Comparison of ENCODE assay signal across 16 mouse cellular contexts in the genomic region with DNA sequence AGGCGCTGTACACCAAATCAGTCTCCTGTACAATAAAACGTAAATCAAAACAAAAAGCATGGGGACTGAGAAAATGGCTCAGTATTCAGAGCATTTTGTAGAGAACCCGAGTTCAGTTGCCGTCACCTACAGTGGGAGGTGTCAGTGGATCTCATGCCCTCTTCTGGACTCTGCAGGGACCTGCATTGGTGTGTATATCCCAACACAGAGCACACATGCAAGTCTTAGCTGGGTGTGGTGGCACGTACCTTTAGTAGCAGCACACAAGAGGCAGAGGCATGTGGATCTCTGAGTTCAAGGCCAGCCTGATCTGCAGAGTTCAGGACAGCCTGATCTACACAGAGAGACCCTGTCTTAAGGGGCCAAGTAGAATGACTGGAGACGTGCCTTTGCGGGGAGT. TPM values are rescaled to one million over a fixed set of nuclear protein-coding genes. Genes with fewer than 3 reads are reported as not detected.
DNase-seq lines count a peak whose midpoint lies in the region; ATAC-seq and TF ChIP-seq lines count a peak whose summit lies in the region.
"Had no signal": no experiment of that assay in that cellular context is flagged by ENCODE, and none has a peak within 500 bp of the region (broad histone marks: within the 10 kb centered on the region; RNA-seq: fewer than 3 reads in every experiment).

No protein-coding gene starts in this region.

- WGBS in heart, embryonic 10.5 days, result 92% methylated on average over 7 of the region's 7 CpGs
- WGBS in hindbrain, embryonic 13.5 days, result 94% methylated on average over 7 of the region's 7 CpGs
- WGBS in hindbrain, embryonic 16.5 days, result 84% methylated on average over 7 of the region's 7 CpGs

- peak overlapping the region; percentile 71; the same call in 1 of the 2 replicates for H3K27ac ChIP-seq in heart, embryonic 10.5 days
- 0 out of 2 replicates have a peak overlapping the region, but pooled peaks have one; percentile 48 for H3K27ac ChIP-seq in hindbrain, embryonic 13.5 days
- H3K27ac ChIP-seq in hindbrain, embryonic 16.5 days (ENCODE audit: low read depth, low read length), result no peak overlapping the region
- peak overlapping the region; percentile 53 for H3K27ac ChIP-seq in CH12.LX (ENCODE audit: insufficient read depth, low read depth)

- H3K4me1 ChIP-seq in heart, embryonic 10.5 days, result peaks cover 19% of the 10 kb centered on the region
- peaks cover 12% of the 10 kb centered on the region for H3K4me1 ChIP-seq in hindbrain, embryonic 13.5 days (replicated peaks)
- H3K4me1 ChIP-seq in hindbrain, embryonic 16.5 days (ENCODE audit: control insufficient read depth, insufficient read depth, low read depth, low read length), result peaks cover 5% of the 10 kb centered on the region
- H3K4me1 ChIP-seq in CH12.LX (ENCODE audit: control insufficient read depth in 1 of 2, insufficient read depth in 2 of 2), result peaks cover 10 to 27% of the 10 kb centered on the region in 2 experiments

- ATAC-seq in hindbrain, embryonic 13.5 days (ENCODE audit: low FRiP score), result no peak
- ATAC-seq in hindbrain, embryonic 16.5 days, result no peak
- ATAC-seq in megakaryocyte progenitor cell, adult 5-6 weeks (replicated peaks; ENCODE audit: poor library complexity), result peak; percentile 53; the same call in 1 of the 2 replicates

- dilution Hi-C loops in CH12.LX (cut with MboI; ENCODE audit: extremely low pct_ligation_motif_present, extremely low pct_unique_long_range_greater_than_20kb, low sequenced_read_pairs), result no loop called here

- in situ Hi-C loops in CH12.LX (cut with MboI; ENCODE audit: low pct_ligation_motif_present, low pct_unique_long_range_greater_than_20kb, low sequenced_read_pairs), result no loop called here

- no peak for TF ChIP-seq EP300 in CH12.LX (IDR thresholded peaks at IDR 0.05; ENCODE audit: low read length)

- H3K9ac ChIP-seq in hindbrain, embryonic 13.5 days, result no peak overlapping the region
- no peak overlapping the region for H3K9ac ChIP-seq in hindbrain, embryonic 16.5 days (ENCODE audit: low read depth, low read length)
- no peak overlapping the region for H3K9ac ChIP-seq in CH12.LX (ENCODE audit: insufficient read depth, low read depth)
- H3K9ac ChIP-seq: lung, embryonic 15.5 days had no signal

- DNase-seq in heart, embryonic 10.5 days (ENCODE audit: low spot score), result no peak
- no peak for DNase-seq in heart, adult 18-20 months
- DNase-seq in CH12.LX (ENCODE audit: extremely low read depth), result peak; percentile 57
- DNase-seq in ovary, postnatal 14 days (ENCODE audit: low spot score), result no peak
- DNase-seq: gastrocnemius, postnatal 36 days; kidney, adult 9 months; thymus, postnatal 4 days had no signal

- no peak for TF ChIP-seq POLR2A in CH12.LX (IDR thresholded peaks at IDR 0.05; ENCODE audit: low read depth, low read length)

- peak in 1 of 2 experiments; percentile 42; a peak in 2 of 4 replicates for TF ChIP-seq CTCF in CH12.LX (conservative IDR thresholded peaks at IDR 0.05 in 1 of 2, IDR thresholded peaks at IDR 0.05 in 1 of 2; ENCODE audit: low read depth in 2 of 2, low read length in 2 of 2)

- H3K27me3 ChIP-seq in heart, embryonic 10.5 days (ENCODE audit: insufficient read depth, poor library complexity, severe bottlenecking), result no peaks in the 10 kb centered on the region
- no peaks in the 10 kb centered on the region for H3K27me3 ChIP-seq in hindbrain, embryonic 13.5 days
- H3K27me3 ChIP-seq in hindbrain, embryonic 16.5 days (replicated peaks; ENCODE audit: control insufficient read depth, insufficient read depth, low read length), result no peaks in the 10 kb centered on the region
- H3K27me3 ChIP-seq in CH12.LX (replicated peaks), result no peaks in the 10 kb centered on the region
- H3K27me3 ChIP-seq: lung, embryonic 15.5 days; megakaryocyte, embryonic 14.5 days had no signal

- H3K4me3 ChIP-seq in heart, embryonic 10.5 days, result no peak overlapping the region
- H3K4me3 ChIP-seq in hindbrain, embryonic 13.5 days, result no peak overlapping the region
- no peak overlapping the region for H3K4me3 ChIP-seq in hindbrain, embryonic 16.5 days (ENCODE audit: low read length)
- H3K4me3 ChIP-seq in CH12.LX (replicated peaks in 1 of 3; ENCODE audit: low read depth in 2 of 3, low read length in 2 of 3, poor library complexity in 1 of 3), result no peak overlapping the region
- H3K4me3 ChIP-seq: lung, embryonic 15.5 days; megakaryocyte, embryonic 14.5 days had no signal

- H3K4me2 ChIP-seq in hindbrain, embryonic 13.5 days, result no peak overlapping the region
- H3K4me2 ChIP-seq in hindbrain, embryonic 16.5 days (ENCODE audit: low read length), result no peak overlapping the region
- no peak overlapping the region for H3K4me2 ChIP-seq in CH12.LX (ENCODE audit: insufficient read depth, low read depth, poor library complexity, severe bottlenecking)
- H3K4me2 ChIP-seq: lung, embryonic 15.5 days had no signal

- peaks cover 59% of the 10 kb centered on the region for H3K36me3 ChIP-seq in heart, embryonic 10.5 days
- peaks cover 63% of the 10 kb centered on the region for H3K36me3 ChIP-seq in hindbrain, embryonic 13.5 days
- H3K36me3 ChIP-seq in hindbrain, embryonic 16.5 days (ENCODE audit: control insufficient read depth, insufficient read depth, low read length), result peaks cover 17% of the 10 kb centered on the region
- peaks cover 29 to 71% of the 10 kb centered on the region in 2 experiments for H3K36me3 ChIP-seq in CH12.LX (replicated peaks in 1 of 2; ENCODE audit: control insufficient read depth in 1 of 2, insufficient read depth in 1 of 2, low read length in 1 of 2)

- no peaks in the 10 kb centered on the region for H3K9me3 ChIP-seq in heart, embryonic 10.5 days
- no peaks in the 10 kb centered on the region for H3K9me3 ChIP-seq in hindbrain, embryonic 13.5 days
- no peaks in the 10 kb centered on the region for H3K9me3 ChIP-seq in hindbrain, embryonic 16.5 days (ENCODE audit: control insufficient read depth, low read length)
- no peaks in the 10 kb centered on the region for H3K9me3 ChIP-seq in CH12.LX (replicated peaks; ENCODE audit: low read length)
- H3K9me3 ChIP-seq: G1E; lung, embryonic 15.5 days; megakaryocyte, embryonic 14.5 days had no signal

- no peaks in the 10 kb centered on the region for H3K79me2 ChIP-seq in CH12.LX (replicated peaks; ENCODE audit: control insufficient read depth, extremely low read depth, insufficient read depth, poor library complexity, severe bottlenecking)

- TF ChIP-seq RAD21 in CH12.LX (IDR thresholded peaks at IDR 0.05; ENCODE audit: low read depth, low read length), result peak; percentile 9

RNA-seq across cellular contexts. Expression of a gene that starts 6.5 kb away (rescaled TPM):
- polyA plus RNA-seq in heart, embryonic 10.5 days (2016; fragmentation: Nextera tagmentation; extraction: Ambion mirVana), result 29.9 and 31.4 TPM in 2 replicates
- 1 to 10 TPM; 4.5 to 6.0 TPM for total RNA-seq in heart, adult 18-20 months (2021)
- polyA plus RNA-seq in hindbrain, embryonic 13.5 days (2015; fragmentation: Nextera tagmentation; extraction: Ambion mirVana), result 25.3 and 25.8 TPM in 2 replicates
- polyA plus RNA-seq in hindbrain, embryonic 16.5 days (2015; fragmentation: Nextera tagmentation; extraction: Ambion mirVana), result 18.2 and 20.9 TPM in 2 replicates
- total RNA-seq in CH12.LX (2012; rRNA removed) (8.1 and 11.0 TPM in 2 replicates), CH12.LX (2014; rRNA removed) (9.4 and 10.6 TPM in 2 replicates)
- polyA plus RNA-seq in CH12.LX (2012; ENCODE audit: insufficient read length, low read depth), result 16.1 and 18.5 TPM in 2 replicates
- 16.4 and 17.4 TPM in 2 replicates for total RNA-seq in megakaryocyte progenitor cell, adult 5-6 weeks (2015)
- 12.1 and 12.2 TPM in 2 replicates for total RNA-seq in megakaryocyte progenitor cell, adult 5-6 weeks (2017)

RNA-seq across cellular contexts. Expression of a gene that starts 11.1 kb away (rescaled TPM):
- 0.25 and 0.48 TPM in 2 replicates for polyA plus RNA-seq in heart, embryonic 10.5 days (2016; fragmentation: Nextera tagmentation; extraction: Ambion mirVana)
- not detected for total RNA-seq in heart, adult 18-20 months (2021)
- 0.10 TPM in 1 of 2 replicates, not detected in the other for polyA plus RNA-seq in hindbrain, embryonic 13.5 days (2015; fragmentation: Nextera tagmentation; extraction: Ambion mirVana)
- polyA plus RNA-seq in hindbrain, embryonic 16.5 days (2015; fragmentation: Nextera tagmentation; extraction: Ambion mirVana), result 0.22 and 0.73 TPM in 2 replicates
- total RNA-seq in CH12.LX (2012; rRNA removed), result 1.2 and 3.6 TPM in 2 replicates
- total RNA-seq in CH12.LX (2014; rRNA removed), result 0.32 and 0.41 TPM in 2 replicates
- polyA plus RNA-seq in CH12.LX (2012; ENCODE audit: insufficient read length, low read depth), result 0.30 and 0.49 TPM in 2 replicates
- total RNA-seq in megakaryocyte progenitor cell, adult 5-6 weeks (2015), result 0.22 and 0.27 TPM in 2 replicates
- total RNA-seq in megakaryocyte progenitor cell, adult 5-6 weeks (2017), result 0.25 TPM in 1 of 2 replicates, not detected in the other
- total RNA-seq: adrenal gland, postnatal 4 days; gastrocnemius, postnatal 36 days; liver, adult 2 months had no signal
- polyA plus RNA-seq: C2C12; liver, adult 2 months had no signal

RNA-seq across cellular contexts. Expression of a gene that starts 12.6 kb away (rescaled TPM):
- 220 and 255 TPM in 2 replicates for polyA plus RNA-seq in heart, embryonic 10.5 days (2016; fragmentation: Nextera tagmentation; extraction: Ambion mirVana)
- 10 to 100 TPM; 62.2 to 66.6 TPM for total RNA-seq in heart, adult 18-20 months (2021)
- 227 and 228 TPM in 2 replicates for polyA plus RNA-seq in hindbrain, embryonic 13.5 days (2015; fragmentation: Nextera tagmentation; extraction: Ambion mirVana)
- 196 and 202 TPM in 2 replicates for polyA plus RNA-seq in hindbrain, embryonic 16.5 days (2015; fragmentation: Nextera tagmentation; extraction: Ambion mirVana)
- total RNA-seq in CH12.LX (2012; rRNA removed) (91.0 and 111 TPM in 2 replicates), CH12.LX (2014; rRNA removed) (64.9 and 72.0 TPM in 2 replicates)
- 98.9 and 107 TPM in 2 replicates for polyA plus RNA-seq in CH12.LX (2012; ENCODE audit: insufficient read length, low read depth)
- 151 and 152 TPM in 2 replicates for total RNA-seq in megakaryocyte progenitor cell, adult 5-6 weeks (2015)
- 132 and 144 TPM in 2 replicates for total RNA-seq in megakaryocyte progenitor cell, adult 5-6 weeks (2017)

RNA-seq across cellular contexts. Expression of a gene that starts 27.9 kb away (rescaled TPM):
- polyA plus RNA-seq in heart, embryonic 10.5 days (2016; fragmentation: Nextera tagmentation; extraction: Ambion mirVana), result 347 and 474 TPM in 2 replicates
- 1,000 to 10,000 TPM; 1,006 to 1,090 TPM for total RNA-seq in heart, adult 18-20 months (2021)
- 232 and 235 TPM in 2 replicates for polyA plus RNA-seq in hindbrain, embryonic 13.5 days (2015; fragmentation: Nextera tagmentation; extraction: Ambion mirVana)
- polyA plus RNA-seq in hindbrain, embryonic 16.5 days (2015; fragmentation: Nextera tagmentation; extraction: Ambion mirVana), result 303 and 314 TPM in 2 replicates
- total RNA-seq in CH12.LX (2012; rRNA removed) (145 and 149 TPM in 2 replicates), CH12.LX (2014; rRNA removed) (131 and 137 TPM in 2 replicates)
- polyA plus RNA-seq in CH12.LX (2012; ENCODE audit: insufficient read length, low read depth), result 214 and 240 TPM in 2 replicates
- total RNA-seq in megakaryocyte progenitor cell, adult 5-6 weeks (2015), result 172 and 181 TPM in 2 replicates
- total RNA-seq in megakaryocyte progenitor cell, adult 5-6 weeks (2017), result 106 and 108 TPM in 2 replicates

RNA-seq across cellular contexts. Expression of a gene that starts 39.3 kb away (rescaled TPM):
- polyA plus RNA-seq in heart, embryonic 10.5 days (2016; fragmentation: Nextera tagmentation; extraction: Ambion mirVana), result 10.8 and 11.0 TPM in 2 replicates
- total RNA-seq in heart, adult 18-20 months (2021), result 10 to 100 TPM in 1 of 2 experiments, 1 to 10 TPM in 1; 8.3 to 11.3 TPM
- polyA plus RNA-seq in hindbrain, embryonic 13.5 days (2015; fragmentation: Nextera tagmentation; extraction: Ambion mirVana), result 21.4 and 22.6 TPM in 2 replicates
- polyA plus RNA-seq in hindbrain, embryonic 16.5 days (2015; fragmentation: Nextera tagmentation; extraction: Ambion mirVana), result 19.3 and 22.2 TPM in 2 replicates
- total RNA-seq in CH12.LX (2012; rRNA removed), result 12.5 and 14.6 TPM in 2 replicates
- 2.7 and 3.3 TPM in 2 replicates for total RNA-seq in CH12.LX (2014; rRNA removed)
- 11.6 and 12.5 TPM in 2 replicates for polyA plus RNA-seq in CH12.LX (2012; ENCODE audit: insufficient read length, low read depth)
- 9.6 and 9.8 TPM in 2 replicates for total RNA-seq in megakaryocyte progenitor cell, adult 5-6 weeks (2015)
- total RNA-seq in megakaryocyte progenitor cell, adult 5-6 weeks (2017), result 6.8 and 8.6 TPM in 2 replicates
